Mouse (Mus musculus) kidney, adult 2 months (tissue): Measurements from ENCODE around the gene Mpp1. TPM values are rescaled to one million over a fixed set of nuclear protein-coding genes. Genes with fewer than 3 reads are reported as not detected.
A peak's percentile ranks its signal among the peaks of the same experiment; 100 is the strongest.

Experiments
- DNase-seq: peaks from one replicate; pipeline ENCODE4 v3.0.0; 2021
- H3K27ac ChIP-seq: fragments of 200-500 bp; 2 replicates; pipeline ENCODE4 v1.5.1; 2012; ENCODE audit warnings: low read depth, low read length, control low read depth, inconsistent platforms; ENCODE audit not compliant: insufficient read depth
- H3K27me3 ChIP-seq: fragments of 200-500 bp; replicated peaks from 2 replicates; pipeline ENCODE4 v1.6.1; 2012; ENCODE audit warnings: mild to moderate bottlenecking, moderate library complexity, low read length, inconsistent platforms; ENCODE audit not compliant: control insufficient read depth, insufficient read depth
- H3K36me3 ChIP-seq: fragments of 200-500 bp; 2 replicates; pipeline ENCODE4 v1.6.1; 2012; ENCODE audit warnings: mild to moderate bottlenecking, moderate library complexity, low read length, inconsistent platforms; ENCODE audit not compliant: control insufficient read depth, insufficient read depth
- H3K4me1 ChIP-seq: fragments of 200-500 bp; 2 replicates; pipeline ENCODE4 v1.6.1; 2011; ENCODE audit warnings: low read length; ENCODE audit not compliant: control insufficient read depth, insufficient read depth
- H3K4me3 ChIP-seq: fragments of 200-500 bp; 2 replicates; pipeline ENCODE4 v1.5.1; 2011; ENCODE audit warnings: mild to moderate bottlenecking, low read depth, low read length, control low read depth; ENCODE audit not compliant: insufficient read depth
- CTCF ChIP-seq: fragments of 200-500 bp; conservative IDR thresholded peaks from 2 replicates; pipeline ENCODE4 v1.5.1; 2011; ENCODE audit warnings: low read depth, mild to moderate bottlenecking, control low read depth, low read length, moderate library complexity, mixed read lengths; ENCODE audit not compliant: insufficient read depth, insufficient read length
- POLR2A ChIP-seq: fragments of 200-500 bp; IDR thresholded peaks from one replicate; pipeline ENCODE4 v1.6.1; 2011; ENCODE audit warnings: low read depth, low read length, control low read depth
- WGBS: fragments of 180-500 bp; shearing (Covaris S2); methylation state at CpG from one replicate; pipeline ENCODE4 v1.1.7; 2018; 5-methylcytosine and 5-hydroxymethylcytosine counted together
- polyA plus RNA-seq: library from polyadenylated mRNA; depleted of rRNA; stranded (reverse); fragments of >200 nt; gene quantifications from 2 replicates; pipeline ENCODE4 v1.2.3, GENCODE M21; 2012

Mpp1 gene
- polyA plus RNA-seq, 1 experiment, result 144 TPM

GRCm38 (mm10) chrX:75115550-75115949 lies 15.3 kb downstream of the Mpp1 start:
- H3K36me3 ChIP-seq, result peaks cover 2% of the 10 kb centered on the region

GRCm38 (mm10) chrX:75102293-75102692 lies 28.5 kb downstream of the Mpp1 start:
- 89% methylated on average over 6 of the region's 6 CpGs for WGBS
- no peak overlapping the region for H3K27ac ChIP-seq
- TF ChIP-seq CTCF, result no peak
- H3K36me3 ChIP-seq, result peaks cover 2% of the 10 kb centered on the region; the same call in 1 of the 2 replicates
- no peaks in the 10 kb centered on the region for H3K27me3 ChIP-seq
- DNase-seq, result no peak
- no peak overlapping the region for H3K4me3 ChIP-seq
- H3K4me1 ChIP-seq, result no peaks in the 10 kb centered on the region

More at GRCm38 (mm10) chrX:75115550-75115949, 15.3 kb downstream of the Mpp1 start:
- Histone ChIP-seq H3K4me1 (no peaks in the 10 kb centered on the region), H3K27me3 (no peaks in the 10 kb centered on the region), H3K27ac (no peak overlapping the region), H3K4me3 (no peak overlapping the region)
- TF ChIP-seq CTCF (no peak), POLR2A (no peak)
- DNase-seq, result no peak

- 90% methylated on average over 8 of the region's 8 CpGs for WGBS
- H3K36me3 ChIP-seq, result no peaks in the 10 kb centered on the region; the same call in 1 of the 2 replicates
Observed at GRCm38 (mm10) chrX:75098799-75099198, 32.0 kb downstream of the Mpp1 start.

GRCm38 (mm10) chrX:75096163-75096770 lies 34.5 kb downstream of the Mpp1 start:
- Histone ChIP-seq H3K27me3 (no peaks in the 10 kb centered on the region), H3K4me3 (peak overlapping the region; percentile 93), H3K4me1 (no peaks in the 10 kb centered on the region), H3K27ac (peak overlapping the region; percentile 63; the same call in 1 of the 2 replicates), H3K36me3 (no peaks in the 10 kb centered on the region; the same call in 1 of the 2 replicates)
- peak; percentile 31 for DNase-seq
- WGBS, result under 1% methylated on average over 23 of the region's 23 CpGs
- TF ChIP-seq CTCF (no peak), POLR2A (no peak)

More at GRCm38 (mm10) chrX:75098799-75099198, 32.0 kb downstream of the Mpp1 start:
- Histone ChIP-seq H3K4me3 (no peak overlapping the region), H3K27ac (no peak overlapping the region), H3K27me3 (no peaks in the 10 kb centered on the region), H3K4me1 (no peaks in the 10 kb centered on the region)
- no peak for DNase-seq
- no peak for TF ChIP-seq CTCF
- TF ChIP-seq POLR2A, result no peak

- H3K4me3 ChIP-seq, result peak within 1 kb of the TSS; percentile 93
- TF ChIP-seq CTCF (no peak), POLR2A (peak; percentile 18)
- peak within 1 kb of the TSS; percentile 88; the same call in 1 of the 2 replicates for H3K27ac ChIP-seq
- no peaks in the 10 kb centered on the region for H3K4me1 ChIP-seq
- peak; percentile 96 for DNase-seq
- no peaks in the 10 kb centered on the region; the same call in 1 of the 2 replicates for H3K36me3 ChIP-seq
- whole genome bisulfite sequencing, result 2% methylated on average over 29 of the region's 29 CpGs
- no peaks in the 10 kb centered on the region for H3K27me3 ChIP-seq
Observed at GRCm38 (mm10) chrX:75095369-75096162, 35.2 kb downstream of the Mpp1 start, which contains the start of gene Dkc1. Gene Dkc1, plus strand, starts transcription at chrX:75095854.

- TF ChIP-seq POLR2A (no peak), CTCF (no peak)
- Histone ChIP-seq H3K27ac (no peak overlapping the region), H3K36me3 (no peaks in the 10 kb centered on the region), H3K4me3 (no peak overlapping the region), H3K27me3 (no peaks in the 10 kb centered on the region), H3K4me1 (no peaks in the 10 kb centered on the region)
- 15% methylated on average over 1 of the region's 1 CpGs for WGBS
- DNase-seq, result no peak
Observed at GRCm38 (mm10) chrX:75085654-75086053, 45.2 kb downstream of the Mpp1 start.

GRCm38 (mm10) chrX:75084774-75085508 lies 45.9 kb downstream of the Mpp1 start, which contains the start of gene Gab3:
Gene Gab3, minus strand, starts transcription at chrX:75085458.
- Histone ChIP-seq H3K36me3 (no peaks in the 10 kb centered on the region), H3K27ac (no peak within 1 kb of the TSS), H3K4me3 (peak within 1 kb of the TSS; percentile 89), H3K27me3 (no peaks in the 10 kb centered on the region), H3K4me1 (no peaks in the 10 kb centered on the region)
- WGBS, result under 1% methylated on average over 5 of the region's 17 CpGs
- no peak for TF ChIP-seq POLR2A
- no peak for TF ChIP-seq CTCF
- DNase-seq, result peak; percentile 63
